Mouse (Mus musculus) thymus, adult 18-20 months (tissue): ENCODE results near the gene Samd3.

Experiments used
- DNase-seq, 2 experiments: peaks; one replicate each; pipeline ENCODE4 v3.0.0; 2022; ENCODE audit warnings: mixed read lengths in 2 of 2

Gene Samd3

GRCm38 (mm10) chr10:26314327-26314726 is 84.8 kb downstream of the Samd3 start:
- DNase-seq: no peak

GRCm38 (mm10) chr10:26320679-26321078 is 91.2 kb downstream of the Samd3 start:
- DNase-seq: no peak
